Mouse (Mus musculus): Measurements from ENCODE around the gene Irx2.

The Irx2 gene

GRCm38 (mm10) chr13:72636331-72636851 lies 7.8 kb downstream of the Irx2 start:
- no peak for DNase-seq (ENCODE audit: low read depth, low spot score)

- DNase-seq (ENCODE audit: low read depth, low spot score): no peak
Measured at GRCm38 (mm10) chr13:72637536-72637935, 8.9 kb downstream of the Irx2 start.

GRCm38 (mm10) chr13:72638401-72639130 lies 9.9 kb downstream of the Irx2 start:
- DNase-seq (ENCODE audit: low read depth, low spot score): no peak

- DNase-seq (ENCODE audit: low read depth, low spot score): peak; percentile 62
Measured at GRCm38 (mm10) chr13:72639441-72640130, 11.0 kb downstream of the Irx2 start.

GRCm38 (mm10) chr13:72640131-72640521 lies 11.5 kb downstream of the Irx2 start:
- DNase-seq (ENCODE audit: low read depth, low spot score): peak; percentile 47

- DNase-seq (ENCODE audit: low read depth, low spot score): no peak
Measured at GRCm38 (mm10) chr13:72656447-72656846, 27.8 kb downstream of the Irx2 start.

GRCm38 (mm10) chr13:72675826-72676225 lies 47.2 kb downstream of the Irx2 start:
- no peak for DNase-seq (ENCODE audit: low read depth, low spot score)

All from brain, adult 2 months (tissue).